In genomic region chr7:112680498-112681251, GRCm38 (mm10) we compare ENCODE assay signal across 8 mouse cellular contexts. TPM values are rescaled to one million over a fixed set of nuclear protein-coding genes. Genes with fewer than 3 reads are reported as not detected.
DNase-seq lines count a peak whose midpoint lies in the region; ATAC-seq lines count a peak whose summit lies in the region.

No protein-coding gene starts in this region.

- H3K4me3 ChIP-seq in intestine, embryonic 16.5 days (ENCODE audit: low read length) = peak overlapping the region; percentile 92
- peak overlapping the region; percentile 89 for H3K4me3 ChIP-seq in limb, embryonic 15.5 days

- H3K27ac ChIP-seq in intestine, embryonic 16.5 days (ENCODE audit: low read length) = peak overlapping the region; percentile 77
- H3K27ac ChIP-seq in limb, embryonic 15.5 days = peak overlapping the region; percentile 78

- H3K9ac ChIP-seq in intestine, embryonic 16.5 days (ENCODE audit: low read depth, low read length) = peak overlapping the region; percentile 73
- H3K9ac ChIP-seq in limb, embryonic 15.5 days = peak overlapping the region; percentile 93

- peak; percentile 94 for DNase-seq in heart, adult 11 months
- no peak for DNase-seq in heart, postnatal 25 days (ENCODE audit: low spot score)
- DNase-seq in cerebellum, postnatal 10 days = peak; percentile 62 to 71
- DNase-seq in gastrocnemius, postnatal 10 days = peak; percentile 33
- peak; percentile 66 for DNase-seq in neural tube, embryonic 10.5 days (ENCODE audit: extremely low spot score, low spot score)
- DNase-seq in B cell, adult 2 months = no peak

- WGBS in intestine, embryonic 16.5 days = 2% methylated on average over 22 of the region's 22 CpGs
- WGBS in limb, embryonic 15.5 days = 3% methylated on average over 22 of the region's 22 CpGs

- peaks cover 19% of the 10 kb centered on the region for H3K4me1 ChIP-seq in intestine, embryonic 16.5 days (ENCODE audit: control insufficient read depth, insufficient read depth, low read length)
- peaks cover 38% of the 10 kb centered on the region for H3K4me1 ChIP-seq in limb, embryonic 15.5 days

- no peaks in the 10 kb centered on the region for H3K27me3 ChIP-seq in intestine, embryonic 16.5 days (replicated peaks; ENCODE audit: control insufficient read depth, insufficient read depth, low read length)
- H3K27me3 ChIP-seq in limb, embryonic 15.5 days = no peaks in the 10 kb centered on the region

- H3K36me3 ChIP-seq in intestine, embryonic 16.5 days (ENCODE audit: control insufficient read depth, insufficient read depth, low read length) = no peaks in the 10 kb centered on the region
- no peaks in the 10 kb centered on the region for H3K36me3 ChIP-seq in limb, embryonic 15.5 days

- ATAC-seq in intestine, embryonic 16.5 days = no peak
- ATAC-seq in limb, embryonic 15.5 days (ENCODE audit: insufficient number of reproducible peaks, low FRiP score, low TSS enrichment, low read depth) = no peak

- H3K9me3 ChIP-seq in intestine, embryonic 16.5 days (ENCODE audit: control insufficient read depth, low read length) = no peaks in the 10 kb centered on the region
- no peaks in the 10 kb centered on the region for H3K9me3 ChIP-seq in limb, embryonic 15.5 days

- peak overlapping the region; percentile 68 for H3K4me2 ChIP-seq in intestine, embryonic 16.5 days (ENCODE audit: low read depth, low read length)
- peak overlapping the region; percentile 77 for H3K4me2 ChIP-seq in limb, embryonic 15.5 days

- intact Hi-C loops in heart, postnatal 25 days (cut with DNase I) = loop anchor here (5.0 kb wide), 2 partner anchors 82 to 187 kb away; no protein-coding TSS in a partner anchor

RNA-seq across cellular contexts. Expression of gene Tead1, which starts 1.6 kb away (rescaled TPM):
- 100 to 1,000 TPM; 181 to 186 TPM for total RNA-seq in heart, postnatal 25 days (2021)
- 100 to 1,000 TPM; 124 to 136 TPM for total RNA-seq in gastrocnemius, postnatal 10 days (2021)
- polyA plus RNA-seq in intestine, embryonic 16.5 days (2015; fragmentation: Nextera tagmentation; extraction: Ambion mirVana) = 9.5 and 10.9 TPM in 2 replicates
- 22.6 and 24.5 TPM in 2 replicates for polyA plus RNA-seq in limb, embryonic 15.5 days (2015; fragmentation: Nextera tagmentation; extraction: Ambion mirVana)

Comparison
In these comparisons a context has a peak if more than half of its experiments do, and no peak if none do; other contexts are left out.
1. DNase-seq: peak in heart, adult 11 months (single experiment), cerebellum, postnatal 10 days (2 of 2), gastrocnemius, postnatal 10 days (single experiment) and neural tube, embryonic 10.5 days (single experiment); none in heart, postnatal 25 days (single experiment) and B cell, adult 2 months (0 of 2).